In genomic region chrX:20862105-20863065, GRCm38 (mm10) we compare ENCODE assay signal across 8 mouse cellular contexts. TPM values are rescaled to one million over a fixed set of nuclear protein-coding genes. Genes with fewer than 3 reads are reported as not detected.
DNase-seq lines count a peak whose midpoint lies in the region; ATAC-seq and TF ChIP-seq lines count a peak whose summit lies in the region.

No protein-coding gene starts in this region.

- H3K9me3 ChIP-seq in embryonic facial prominence, embryonic 10.5 days, result peaks cover 7% of the 10 kb centered on the region; the same call in 1 of the 2 replicates
- no peaks in the 10 kb centered on the region for H3K9me3 ChIP-seq in heart, embryonic 13.5 days

- ATAC-seq in heart, embryonic 13.5 days (ENCODE audit: extremely low read depth, insufficient number of reproducible peaks, low FRiP score, low TSS enrichment), result no peak
- 0 out of 2 replicates have a peak, but pooled peaks have one; percentile 2 for ATAC-seq in megakaryocyte progenitor cell, adult 5-6 weeks (replicated peaks; ENCODE audit: poor library complexity)

- no peak for DNase-seq in left cerebral cortex, adult 2 months (ENCODE audit: extremely low spot score in 1 of 2, low spot score in 2 of 2)
- DNase-seq in left cerebral cortex, postnatal 14 days (ENCODE audit: low spot score in 2 of 2), result no peak
- peak; percentile 27 for DNase-seq in embryonic facial prominence, embryonic 10.5 days (ENCODE audit: low spot score)
- DNase-seq in cerebellum, adult 11 months, result no peak
- DNase-seq in urinary bladder, adult 18-20 months (ENCODE audit: low spot score in 2 of 2), result no peak
- no peak for DNase-seq in thymus, postnatal 25 days

- peaks cover 18% of the 10 kb centered on the region for H3K36me3 ChIP-seq in embryonic facial prominence, embryonic 10.5 days (replicated peaks)
- H3K36me3 ChIP-seq in heart, embryonic 13.5 days, result peaks cover 22% of the 10 kb centered on the region

- 34% methylated on average over 29 of the region's 29 CpGs for WGBS in embryonic facial prominence, embryonic 10.5 days
- WGBS in heart, embryonic 13.5 days, result 34% methylated on average over 29 of the region's 29 CpGs

- H3K27me3 ChIP-seq in embryonic facial prominence, embryonic 10.5 days (replicated peaks; ENCODE audit: low read depth, poor library complexity, severe bottlenecking), result no peaks in the 10 kb centered on the region
- no peaks in the 10 kb centered on the region for H3K27me3 ChIP-seq in heart, embryonic 13.5 days (replicated peaks)

- H3K9ac ChIP-seq in heart, embryonic 13.5 days, result peak overlapping the region; percentile 52

- peak overlapping the region; percentile 36 for H3K4me2 ChIP-seq in heart, embryonic 13.5 days

- intact Hi-C loops in left cerebral cortex, adult 2 months (cut with DNase I), result no loop called here
- intact Hi-C loops in left cerebral cortex, postnatal 14 days (cut with DNase I), result loop anchor here (10.0 kb wide), 1 partner anchor 62 kb away; the partner anchor contains the start of gene Syn1

- peaks cover 20% of the 10 kb centered on the region for H3K4me1 ChIP-seq in embryonic facial prominence, embryonic 10.5 days
- peaks cover 21% of the 10 kb centered on the region for H3K4me1 ChIP-seq in heart, embryonic 13.5 days

- no peak for TF ChIP-seq CTCF in left cerebral cortex, adult 2 months (IDR thresholded peaks at IDR 0.05)

- H3K27ac ChIP-seq in left cerebral cortex, adult 2 months, result peak overlapping the region; percentile 36; the same call in 1 of the 2 replicates
- H3K27ac ChIP-seq in embryonic facial prominence, embryonic 10.5 days (replicated peaks), result peak overlapping the region; percentile 63
- H3K27ac ChIP-seq in heart, embryonic 13.5 days (replicated peaks), result no peak overlapping the region

- no peak overlapping the region for H3K4me3 ChIP-seq in left cerebral cortex, adult 2 months
- H3K4me3 ChIP-seq in embryonic facial prominence, embryonic 10.5 days, result no peak overlapping the region
- H3K4me3 ChIP-seq in heart, embryonic 13.5 days, result no peak overlapping the region

RNA-seq across cellular contexts. Expression of gene Timp1, which starts 7.6 kb away (rescaled TPM):
- total RNA-seq in left cerebral cortex, adult 2 months (2021), result 1 to 10 TPM; 1.0 to 1.3 TPM
- total RNA-seq in left cerebral cortex, postnatal 14 days (2021), result 1 to 10 TPM in 1 of 2 experiments, not detected in 1; 1.2 TPM
- 10.8 and 13.4 TPM in 2 replicates for polyA plus RNA-seq in embryonic facial prominence, embryonic 10.5 days (2016; fragmentation: Nextera tagmentation; extraction: Ambion mirVana)
- polyA plus RNA-seq in heart, embryonic 13.5 days (2015; fragmentation: Nextera tagmentation; extraction: Ambion mirVana), result 32.4 and 35.9 TPM in 2 replicates
- total RNA-seq in megakaryocyte progenitor cell, adult 5-6 weeks (2015), result 0.17 TPM in 1 of 2 replicates, not detected in the other
- not detected in 2 replicates for total RNA-seq in megakaryocyte progenitor cell, adult 5-6 weeks (2017)

RNA-seq across cellular contexts. Expression of gene Syn1, which starts 58.4 kb away (rescaled TPM):
- total RNA-seq in left cerebral cortex, adult 2 months (2021), result 100 to 1,000 TPM; 542 to 553 TPM
- total RNA-seq in left cerebral cortex, postnatal 14 days (2021), result 100 to 1,000 TPM; 579 to 600 TPM
- 2.2 and 2.3 TPM in 2 replicates for polyA plus RNA-seq in embryonic facial prominence, embryonic 10.5 days (2016; fragmentation: Nextera tagmentation; extraction: Ambion mirVana)
- 0.05 and 0.15 TPM in 2 replicates for polyA plus RNA-seq in heart, embryonic 13.5 days (2015; fragmentation: Nextera tagmentation; extraction: Ambion mirVana)
- total RNA-seq in megakaryocyte progenitor cell, adult 5-6 weeks (2015), result 0.07 TPM in 1 of 2 replicates, not detected in the other
- total RNA-seq in megakaryocyte progenitor cell, adult 5-6 weeks (2017), result not detected in 2 replicates

Comparison
In these comparisons a context has a peak if more than half of its experiments do, and no peak if none do; other contexts are left out.
1. RNA of gene Syn1, which starts 58.4 kb away (total RNA-seq): 579 to 600 TPM in left cerebral cortex, postnatal 14 days and 542 to 553 TPM in left cerebral cortex, adult 2 months; 0.07 TPM in megakaryocyte progenitor cell, adult 5-6 weeks; every median in the first group is over 100 times any median in the second.